Mouse (Mus musculus): Measurements from ENCODE around the gene Fam50b.

The Fam50b gene

DNA sequence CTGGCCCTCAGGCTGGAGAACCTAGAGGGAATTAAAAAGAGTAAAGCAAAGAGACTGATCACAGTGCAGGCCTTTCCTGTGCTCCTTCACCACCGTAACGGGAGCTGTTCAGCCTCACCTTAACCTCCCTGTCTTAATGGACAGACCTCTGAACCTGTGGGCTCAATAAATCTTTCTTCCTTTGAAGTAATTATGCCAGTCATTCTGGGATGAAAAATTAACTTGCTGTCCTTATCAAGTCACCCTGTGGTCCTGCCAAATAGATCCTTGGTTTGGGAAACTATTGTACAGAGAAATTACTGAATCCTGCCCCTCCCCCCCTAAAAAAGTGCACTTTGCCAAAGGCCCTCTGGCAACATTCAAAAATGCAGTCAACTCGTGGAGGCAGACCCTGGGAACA is 4.4 kb downstream of the Fam50b start:
- no peak for DNase-seq

DNA sequence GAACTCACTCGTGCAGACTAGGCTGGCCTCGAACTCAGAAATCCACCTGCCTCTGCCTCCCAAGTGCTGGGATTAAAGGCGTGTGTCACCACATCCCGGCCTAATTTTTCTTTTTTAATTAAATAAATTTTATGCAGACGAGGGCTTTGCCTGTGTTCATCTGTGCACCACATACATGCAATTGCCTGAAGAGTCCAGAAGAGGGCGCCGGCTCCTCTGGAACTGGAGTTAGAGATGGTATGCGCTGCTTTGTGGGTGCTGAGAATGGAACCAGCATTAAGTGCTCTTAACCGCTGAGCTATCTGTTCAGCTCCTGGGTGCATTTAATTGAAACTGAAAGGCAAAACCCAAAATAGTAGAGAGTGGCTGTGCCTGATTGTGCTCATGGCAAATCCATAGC is 6.6 kb downstream of the Fam50b start:
- no peak for DNase-seq

DNA sequence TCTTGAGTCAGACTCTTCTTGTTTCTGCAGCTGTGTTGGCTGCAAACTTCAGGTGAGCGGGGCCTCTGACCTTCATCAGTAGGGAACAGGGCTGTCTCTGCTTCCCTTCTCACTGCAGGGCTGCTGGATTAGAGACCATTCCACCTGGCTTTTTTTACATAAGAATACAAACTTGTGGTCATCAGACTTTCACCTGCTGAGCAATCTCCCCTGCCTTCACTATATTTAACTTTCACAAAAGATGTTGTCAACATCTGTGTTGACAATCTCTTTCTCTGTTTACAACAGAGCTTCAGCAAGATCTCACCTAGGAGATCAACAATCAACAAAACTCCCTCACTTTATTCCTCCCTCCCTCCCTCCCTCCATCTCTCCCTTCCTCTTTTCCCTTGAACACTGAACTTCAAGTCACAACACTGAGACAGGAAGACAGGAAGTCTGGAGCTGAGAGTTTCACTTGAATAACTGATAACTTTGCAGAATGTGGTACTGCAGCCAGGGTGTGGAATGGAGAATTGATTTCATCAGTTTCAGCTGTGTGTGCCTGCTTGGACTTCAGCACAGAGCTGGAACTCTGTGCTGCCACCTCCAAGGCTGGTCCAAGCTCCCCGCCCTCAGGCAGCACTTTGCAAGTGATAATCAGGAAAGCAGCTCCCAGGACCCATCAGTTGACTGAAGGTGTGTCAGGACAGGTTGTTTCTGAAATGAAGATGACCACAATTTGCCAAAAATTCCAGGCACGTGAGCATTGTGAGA is 7.3 kb downstream of the Fam50b start:
- DNase-seq: no peak

DNA sequence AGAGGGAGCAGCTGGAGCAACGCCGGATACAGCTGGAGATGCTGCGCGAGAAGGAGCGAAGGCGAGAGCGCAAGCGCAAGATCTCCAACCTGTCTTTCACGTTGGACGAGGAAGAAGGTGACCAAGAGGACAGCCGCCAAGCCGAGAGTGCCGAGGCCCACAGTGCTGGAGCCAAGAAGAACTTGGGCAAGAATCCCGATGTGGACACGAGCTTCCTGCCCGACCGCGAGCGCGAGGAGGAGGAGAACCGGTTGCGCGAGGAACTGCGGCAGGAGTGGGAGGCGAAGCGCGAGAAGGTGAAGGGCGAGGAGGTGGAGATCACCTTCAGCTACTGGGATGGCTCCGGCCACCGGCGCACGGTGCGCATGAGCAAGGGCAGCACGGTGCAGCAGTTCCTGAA is 12.2 kb downstream of the Fam50b start:
- DNase-seq: no peak

DNA sequence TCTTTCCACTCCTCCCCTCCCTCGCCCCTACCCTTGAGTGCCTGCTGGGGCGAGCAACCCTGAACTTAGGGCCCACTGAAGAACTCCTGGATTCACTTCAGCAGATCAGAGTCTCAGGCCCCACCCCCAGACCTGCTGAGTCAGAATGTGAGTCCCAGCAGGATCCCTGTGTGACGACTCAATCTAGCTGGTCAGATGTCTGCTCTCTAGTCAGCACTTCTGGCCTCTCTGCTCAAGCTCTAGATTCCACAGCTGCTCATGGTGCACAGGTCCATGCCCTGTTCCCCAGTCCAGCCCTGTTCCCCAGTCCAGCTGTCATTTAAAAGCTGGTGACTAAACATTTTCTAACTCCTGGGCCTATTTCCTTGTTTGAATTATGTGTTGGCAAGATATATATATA is 13.9 kb downstream of the Fam50b start:
- DNase-seq: no peak

DNA sequence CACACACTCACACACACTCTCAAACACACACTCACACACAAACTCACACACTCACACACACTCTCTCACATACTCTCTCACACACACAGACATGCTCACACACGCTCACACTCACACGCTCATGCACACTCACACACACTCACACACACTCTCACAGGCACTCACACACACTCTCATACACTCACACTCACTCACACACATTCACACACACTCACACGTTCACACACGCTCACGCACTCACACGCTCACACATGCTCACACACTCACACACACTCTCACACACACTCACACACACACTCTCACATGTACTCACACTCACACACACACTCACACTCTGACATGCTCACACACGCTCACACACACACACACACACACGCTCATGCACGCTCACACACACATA is 24.6 kb downstream of the Fam50b start:
- DNase-seq: no peak

DNA sequence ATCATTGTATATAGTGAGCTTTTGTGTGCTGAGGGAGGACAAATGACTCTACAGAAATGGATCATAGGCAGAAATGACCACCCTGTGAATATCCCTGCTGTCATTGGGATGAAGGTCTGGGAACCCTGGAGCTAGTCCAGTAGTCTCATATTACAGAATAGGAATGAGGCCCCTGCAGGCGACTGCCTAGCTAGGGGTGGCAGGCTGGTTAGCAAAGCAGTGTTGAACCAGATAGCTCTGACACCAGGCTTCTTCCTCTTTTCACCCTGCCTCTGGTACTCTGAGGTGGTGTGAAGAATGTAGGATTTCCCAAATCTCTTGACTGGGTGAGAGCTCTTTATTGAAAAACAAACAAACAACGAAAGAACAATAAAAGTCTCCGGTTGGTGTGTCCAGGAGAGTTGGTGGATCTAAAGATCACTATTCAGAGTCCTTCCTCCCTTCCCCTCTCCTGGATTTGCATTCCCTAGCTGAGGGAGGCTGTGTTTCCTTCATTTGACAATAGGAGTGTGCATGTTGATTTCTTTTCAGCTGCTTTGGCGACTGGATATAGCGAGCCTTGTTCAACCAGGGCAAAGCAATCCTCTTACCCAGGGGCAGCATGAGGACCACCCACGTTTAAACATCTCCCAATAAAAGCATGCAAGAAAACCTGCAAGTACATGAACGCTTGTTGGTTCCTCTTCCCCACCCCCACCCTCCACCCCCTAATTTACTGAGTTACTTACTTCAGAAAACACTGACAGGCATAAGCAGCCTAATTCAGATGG is 26.1 kb downstream of the Fam50b start:
- no peak for DNase-seq

DNA sequence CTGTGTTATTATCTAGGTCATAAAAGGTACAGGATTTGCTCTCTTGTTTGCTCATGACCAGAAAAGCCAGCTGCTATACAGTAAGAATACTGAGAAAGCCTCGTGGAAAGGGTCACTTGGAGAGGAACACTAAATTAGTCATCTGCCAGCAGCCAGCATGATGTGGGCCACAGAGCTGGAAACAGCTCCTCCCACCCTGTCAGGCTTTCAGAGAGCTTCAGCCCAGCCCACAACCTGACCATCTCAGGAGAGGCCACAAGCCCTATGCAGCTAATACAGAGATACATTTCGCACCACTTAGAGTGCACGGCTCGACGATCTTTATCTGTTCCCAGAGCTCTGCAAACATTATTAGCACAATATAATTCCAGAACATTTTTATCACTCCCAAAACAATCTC is 27.5 kb downstream of the Fam50b start:
- DNase-seq: no peak

DNA sequence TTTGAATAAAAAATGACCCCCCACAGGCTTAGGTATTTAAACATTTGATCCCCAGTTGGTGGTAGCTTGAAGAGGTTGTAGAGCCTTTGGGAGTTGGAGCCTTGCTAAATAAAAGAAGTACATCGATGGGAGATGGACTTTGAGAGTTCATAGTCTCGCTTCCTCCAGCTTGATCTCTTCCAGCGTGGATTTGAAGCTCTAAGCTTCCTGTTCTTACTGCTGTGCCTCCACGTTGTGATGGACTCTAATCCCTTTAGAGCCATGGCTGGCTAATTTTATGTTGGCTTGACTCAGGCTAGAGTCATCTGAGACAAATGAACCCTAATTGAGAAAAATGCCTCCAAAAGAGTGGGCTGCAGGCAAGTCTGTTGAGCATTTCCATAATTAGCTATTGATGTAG is 28.2 kb downstream of the Fam50b start:
- DNase-seq: no peak

DNA sequence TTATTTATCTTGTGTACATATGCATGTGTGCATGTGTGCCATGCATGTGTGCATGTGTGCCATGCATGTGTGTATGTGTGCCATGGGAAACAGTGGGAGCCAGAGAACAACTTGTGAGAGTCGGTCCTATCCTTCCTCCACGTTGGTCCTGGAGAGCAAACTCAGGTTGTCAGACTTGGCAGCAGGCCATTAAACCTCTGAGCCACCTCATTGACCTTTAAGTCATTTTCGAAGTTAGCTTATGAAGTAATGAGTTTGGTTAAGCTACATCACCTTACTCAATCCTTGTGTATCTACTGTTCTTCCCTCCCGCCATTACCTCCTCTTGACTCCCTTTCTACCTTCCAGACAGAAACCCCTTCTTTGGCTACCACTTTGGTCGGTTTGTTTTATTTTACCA is 30.6 kb downstream of the Fam50b start:
- DNase-seq: no peak

DNA sequence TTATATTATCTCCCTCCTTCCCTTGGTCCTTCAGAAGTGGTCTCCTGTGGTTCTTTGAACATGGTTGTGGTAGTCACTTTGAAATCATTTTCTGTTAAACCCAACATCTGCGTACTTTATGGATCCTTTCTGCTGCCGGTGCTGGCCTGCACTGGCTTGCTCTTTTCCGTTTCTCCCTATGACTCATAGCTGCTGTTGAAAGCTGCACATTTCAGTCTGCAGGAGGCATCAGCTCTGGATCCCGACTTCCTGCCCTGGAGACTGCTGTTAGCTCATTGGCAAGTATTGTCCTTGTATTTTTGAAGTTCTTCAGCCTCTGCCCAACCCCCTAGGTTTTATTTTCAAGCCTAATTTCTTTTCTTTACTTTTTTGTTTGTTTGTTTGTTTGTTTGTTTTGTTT is 31.9 kb downstream of the Fam50b start:
- no peak for DNase-seq

DNA sequence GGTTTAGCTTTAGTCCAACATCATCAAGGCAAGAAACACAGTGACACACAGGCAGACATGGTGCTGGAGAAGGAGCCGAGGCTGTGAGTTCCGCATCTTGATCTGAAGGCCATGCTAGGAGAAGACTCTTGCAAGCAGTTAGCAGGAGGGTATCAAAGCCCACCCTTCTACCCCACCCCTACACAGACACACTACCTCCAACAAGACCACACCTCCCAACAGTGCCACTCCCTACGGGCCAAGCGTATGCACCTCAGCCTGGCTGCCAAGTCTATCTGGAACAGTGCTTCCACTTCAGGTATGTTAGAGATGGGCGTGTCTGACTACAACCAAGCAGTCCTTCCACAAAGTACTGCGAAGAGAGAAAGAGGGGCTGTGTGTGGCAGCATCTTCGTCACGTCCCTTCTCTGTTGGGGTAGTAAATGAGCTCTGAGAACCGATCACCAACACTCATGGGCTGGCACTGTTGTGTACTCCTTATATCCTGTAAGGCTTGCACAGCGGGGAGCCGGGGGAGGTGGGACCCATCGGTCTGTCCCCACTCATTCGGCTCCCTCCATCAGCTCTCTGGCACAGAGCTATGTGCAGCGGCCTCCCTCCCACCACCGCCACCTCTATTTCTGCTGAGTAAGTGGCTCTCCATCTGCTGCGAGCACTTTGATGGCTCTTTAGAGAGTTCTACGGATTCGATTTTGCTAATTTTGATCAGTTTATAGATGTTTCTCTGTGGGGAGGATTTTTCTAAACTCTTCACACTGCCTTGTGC is 33.1 kb downstream of the Fam50b start:
- DNase-seq: no peak

DNA sequence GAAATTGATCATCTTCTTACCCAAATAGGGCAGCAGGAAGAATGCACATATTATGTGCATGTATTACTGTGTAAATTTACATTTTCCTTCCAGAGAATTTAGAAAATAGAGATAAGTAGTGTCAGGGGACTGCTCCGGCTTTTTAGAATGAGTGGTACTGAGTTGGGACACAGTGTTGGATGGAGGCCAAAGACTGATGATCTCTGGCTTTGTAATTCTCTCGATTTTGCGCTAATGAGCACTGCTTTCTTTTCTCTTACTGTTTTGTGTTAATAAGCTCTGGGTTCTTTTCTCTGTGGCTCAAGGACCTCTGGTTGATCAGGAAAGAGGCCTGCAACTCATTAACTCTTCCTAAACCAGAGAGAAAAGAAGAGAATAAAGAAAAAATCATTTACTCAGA is 42.1 kb downstream of the Fam50b start:
- DNase-seq: no peak

DNA sequence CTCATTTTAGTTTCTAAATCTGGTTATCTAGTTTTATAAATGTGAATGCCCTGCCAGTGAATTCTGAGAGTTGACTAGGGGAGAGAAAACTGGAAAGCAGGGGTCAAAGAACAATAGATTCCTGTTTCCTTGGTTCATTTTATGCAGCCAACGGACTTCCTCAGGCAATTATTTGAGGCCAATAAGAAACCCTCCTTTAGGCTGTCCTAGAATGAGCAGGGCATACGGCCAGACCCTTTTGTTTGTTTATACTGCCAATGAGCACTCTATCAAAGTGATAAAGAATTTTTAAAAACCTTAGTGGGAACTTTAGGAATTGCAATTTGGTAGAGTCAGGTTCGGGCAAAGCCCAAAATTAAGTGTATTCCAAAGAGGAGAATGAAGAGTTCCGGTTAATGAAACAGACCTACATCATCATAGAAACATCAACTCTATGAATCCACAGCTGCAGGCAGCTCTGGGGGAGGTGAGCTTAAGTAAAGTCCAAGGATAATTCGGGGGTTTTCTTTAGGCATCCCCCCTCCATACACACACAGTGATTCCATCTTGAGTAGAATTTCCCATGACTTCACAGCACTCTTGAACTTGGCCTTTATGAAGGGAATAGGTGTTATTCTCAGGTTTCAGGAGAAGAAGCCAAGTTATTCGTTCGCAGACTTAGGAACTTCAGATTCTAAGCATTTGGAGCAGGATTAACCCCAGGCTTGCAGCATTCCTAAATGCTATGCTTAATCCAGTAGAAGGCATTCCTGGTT is 46.4 kb downstream of the Fam50b start:
- no peak for DNase-seq

DNA sequence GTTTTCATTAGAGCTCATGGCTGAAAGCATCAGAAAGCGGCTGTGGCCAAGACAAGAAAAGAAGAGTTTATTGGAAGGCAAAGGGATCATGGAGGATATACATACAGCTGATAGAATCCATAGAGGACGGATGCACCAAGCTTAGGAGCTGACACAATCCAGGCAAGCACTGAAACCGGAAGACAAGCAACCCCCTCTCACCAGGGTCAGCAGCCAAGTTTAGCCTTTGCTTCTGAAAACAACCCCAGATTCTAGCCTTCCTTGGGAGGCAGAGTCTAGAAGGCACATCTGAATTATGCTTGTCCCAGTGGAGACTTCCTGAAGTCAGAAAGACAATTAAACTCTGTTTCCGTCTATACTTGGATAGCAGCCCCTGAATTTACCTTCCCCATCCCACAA is 47.0 kb downstream of the Fam50b start:
- DNase-seq: no peak

DNA sequence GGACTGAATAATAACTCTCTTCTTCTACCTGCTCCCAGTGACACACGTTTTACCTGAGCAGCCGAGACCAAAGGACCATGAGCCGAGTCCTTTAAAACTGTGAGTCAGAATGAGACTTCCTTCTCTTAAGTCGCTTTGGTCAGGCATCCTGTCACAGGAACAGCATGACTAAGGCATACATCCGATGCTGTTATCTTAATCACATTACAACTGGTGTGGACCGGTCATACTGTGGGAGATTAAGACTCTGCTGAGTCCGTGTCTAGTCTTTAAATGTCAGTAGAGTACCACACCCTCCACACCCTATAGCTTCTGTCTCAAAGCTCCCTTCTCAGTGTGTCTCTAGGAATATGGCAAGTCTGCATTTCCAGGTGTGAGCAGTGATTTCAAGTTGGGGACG is 50.2 kb downstream of the Fam50b start:
- no peak for DNase-seq

DNA sequence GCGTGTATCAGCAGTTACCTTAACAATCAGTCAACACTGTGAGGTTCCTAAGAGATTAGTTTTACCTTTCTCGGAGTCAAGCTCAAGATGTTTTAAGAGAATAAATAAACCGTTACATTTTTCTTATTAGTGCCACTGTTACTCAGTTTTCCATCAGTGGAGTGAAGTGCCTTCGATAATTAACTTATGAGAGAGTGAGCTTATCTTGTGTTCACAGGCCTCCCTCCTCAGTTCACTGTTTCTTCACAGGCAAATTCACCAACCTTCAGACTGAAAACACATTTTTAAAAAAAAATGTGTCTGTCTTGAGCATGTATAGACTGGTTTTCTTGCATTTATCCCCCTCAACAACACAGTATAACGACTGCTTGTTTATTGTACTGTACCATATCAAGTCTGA is 52.0 kb downstream of the Fam50b start:
- no peak for DNase-seq

DNA sequence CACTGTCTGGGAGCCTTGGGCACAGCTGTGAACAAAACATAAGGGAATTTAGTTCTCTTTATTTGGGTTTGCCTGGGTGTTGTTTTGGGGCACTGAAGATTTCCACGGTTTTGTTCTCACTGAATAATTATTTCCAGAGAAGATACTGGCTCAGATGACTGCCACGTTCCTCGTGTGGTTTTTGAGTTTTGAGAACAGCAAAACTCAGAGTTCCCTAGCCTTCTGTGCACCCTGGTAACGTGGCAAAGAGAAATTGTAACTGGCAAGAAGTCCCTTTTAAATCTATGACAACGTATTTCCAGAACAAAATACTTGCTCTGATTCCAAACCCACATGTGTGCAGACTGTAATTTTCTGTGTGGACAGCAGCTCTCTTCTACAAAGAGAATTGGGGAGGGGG is 52.9 kb downstream of the Fam50b start:
- no peak for DNase-seq

DNA sequence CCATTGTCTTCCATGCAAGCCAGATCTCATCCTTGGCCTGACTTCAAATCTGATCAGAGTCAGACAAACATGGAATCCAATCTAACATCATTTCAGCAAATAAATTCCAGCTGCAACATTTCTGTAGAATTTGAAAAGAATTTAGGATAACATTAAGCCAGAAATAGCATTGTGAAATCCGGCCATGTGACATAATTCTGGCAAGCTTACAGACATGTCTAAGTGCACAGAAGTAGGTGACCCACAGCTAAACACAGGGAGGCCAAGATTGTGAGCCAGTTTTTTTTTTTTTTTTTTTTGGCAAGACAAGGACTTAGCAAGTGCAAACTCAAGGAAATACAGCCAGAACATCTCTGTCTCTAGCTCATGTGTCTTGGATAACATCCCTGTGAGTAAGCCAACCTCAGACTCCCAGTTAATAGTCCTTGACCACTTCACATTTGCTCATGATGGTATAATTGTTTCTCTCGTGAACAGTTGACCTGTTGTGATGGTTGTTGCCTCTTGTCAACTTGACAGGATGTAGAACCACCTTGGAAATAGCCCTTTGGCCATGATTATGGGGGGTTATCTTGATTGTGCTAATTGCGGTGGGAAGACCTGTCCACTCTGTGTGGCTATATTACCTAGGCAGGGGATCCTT is 54.6 kb downstream of the Fam50b start:
- no peak for DNase-seq

DNA sequence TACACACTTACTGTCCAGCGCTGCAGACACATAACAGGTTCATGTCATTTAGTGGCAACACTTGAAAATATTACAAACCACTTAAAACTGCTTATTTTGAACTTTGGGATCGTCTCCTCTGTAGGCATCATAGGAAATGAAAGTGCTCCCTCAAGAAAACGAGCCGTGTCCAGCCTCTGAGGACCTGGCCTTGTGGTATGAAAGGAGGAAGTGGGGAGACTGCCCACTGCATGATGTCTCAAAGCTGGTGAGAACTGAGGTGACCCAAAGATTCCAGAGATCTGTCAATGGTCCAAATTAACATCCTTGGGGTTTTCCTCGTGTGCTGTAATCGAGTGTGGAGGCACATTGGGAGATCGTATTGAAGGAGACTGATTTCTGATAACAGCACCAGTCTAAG is 58.4 kb downstream of the Fam50b start:
- no peak for DNase-seq

DNA sequence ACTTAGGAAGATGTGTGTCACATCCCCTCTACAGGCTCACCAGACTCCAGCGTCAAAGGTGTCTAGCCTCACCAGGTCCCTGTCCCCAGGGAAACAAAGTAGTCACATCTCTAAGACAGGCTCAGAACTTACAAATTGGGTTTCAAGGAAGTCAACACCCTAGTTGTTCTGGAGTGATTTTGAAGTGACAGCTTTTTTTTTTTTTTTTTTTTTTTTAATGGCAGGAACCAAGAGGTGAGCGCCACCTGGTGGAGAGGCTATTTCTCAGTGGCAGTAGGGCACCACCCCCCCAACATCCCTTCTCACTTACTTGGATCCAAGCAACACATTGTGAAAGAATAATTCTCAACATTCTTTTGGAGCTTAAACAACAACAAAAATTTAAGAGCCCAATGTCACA is 59.2 kb downstream of the Fam50b start:
- DNase-seq: peak; percentile 38

DNA sequence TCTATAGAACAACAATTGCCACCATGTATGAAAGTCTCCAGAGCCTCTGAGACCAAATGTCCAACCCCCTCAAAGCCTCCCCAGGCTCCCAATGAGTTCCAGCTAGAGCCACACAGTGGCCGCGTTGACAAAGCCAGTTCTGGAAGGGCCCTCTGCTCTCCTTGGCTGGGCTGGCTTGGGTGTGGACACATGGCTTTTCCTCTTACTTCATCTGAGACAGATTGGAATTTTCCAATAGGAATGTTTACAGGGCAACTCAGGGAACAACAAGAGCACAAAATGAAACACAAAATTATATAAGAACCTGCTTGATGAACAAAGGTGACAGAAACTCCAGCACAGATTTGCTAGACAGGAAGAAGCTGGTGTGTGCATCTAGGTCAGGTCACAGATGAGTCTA is 59.8 kb downstream of the Fam50b start:
- DNase-seq: peak; percentile 49
